Mouse (Mus musculus): ENCODE measurements around the gene Hsd17b6.

DNA sequence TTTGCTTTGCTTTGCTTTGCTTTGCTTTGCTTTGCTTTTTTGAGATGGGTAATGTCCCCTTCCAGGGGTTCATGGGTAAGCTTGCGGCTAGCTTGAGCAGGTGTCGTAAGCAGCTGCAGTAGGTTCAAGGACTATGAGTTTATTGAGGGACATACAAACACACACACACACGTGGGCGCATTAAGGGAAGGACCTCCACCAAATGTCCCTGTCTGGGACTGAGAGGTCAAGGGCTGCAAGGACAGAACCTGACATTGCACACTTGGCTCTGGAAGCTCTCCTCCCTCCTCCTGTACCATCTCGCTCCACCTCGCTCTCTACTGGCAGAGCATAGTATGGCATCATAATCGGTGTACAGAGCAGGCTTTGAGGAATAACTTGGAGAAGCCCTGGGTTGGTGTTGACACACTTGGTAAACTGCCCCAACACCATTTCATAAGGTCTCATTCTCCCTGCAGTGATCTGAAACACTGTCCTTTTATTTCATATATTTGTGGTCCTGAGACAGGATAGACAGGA is 48.2 kb downstream of the Hsd17b6 start:
- TF ChIP-seq POLR2A (IDR thresholded peaks at IDR 0.05; ENCODE audit: borderline replicate concordance, control insufficient read depth, low read depth, low read length) (no peak), CTCF (IDR thresholded peaks at IDR 0.05; ENCODE audit: control insufficient read depth, insufficient read depth, low read length) (no peak)

All from bone marrow, adult 2 months (tissue).